Mouse (Mus musculus) neural tube, embryonic 13.5 days (tissue): ENCODE measurements around the gene Gas6. TPM values are rescaled to one million over a fixed set of nuclear protein-coding genes. Genes with fewer than 3 reads are reported as not detected.

Source experiments
- ATAC-seq: fragments of 200-750 bp; cut with Nextera tagmentation; 2 replicates; pipeline ENCODE4 v1.8.0; 2017; ENCODE audit warnings: low read depth, mild to moderate bottlenecking, moderate TSS enrichment, moderate library complexity
- H3K27ac ChIP-seq: fragments of 300-500 bp; sonication (generic); replicated peaks from 2 replicates; pipeline ENCODE4 v1.5.1; 2015; ENCODE audit warnings: moderate library complexity, mild to moderate bottlenecking, inconsistent platforms
- H3K27me3 ChIP-seq: fragments of 300-500 bp; sonication (generic); 2 replicates; pipeline ENCODE4 v1.6.1; 2015; ENCODE audit warnings: mild to moderate bottlenecking, inconsistent platforms
- H3K36me3 ChIP-seq: fragments of 300-500 bp; sonication (generic); 2 replicates; pipeline ENCODE4 v1.6.1; 2015; ENCODE audit warnings: mild to moderate bottlenecking, inconsistent platforms
- H3K4me1 ChIP-seq: fragments of 300-500 bp; sonication (generic); replicated peaks from 2 replicates; pipeline ENCODE4 v1.6.1; 2015; ENCODE audit warnings: inconsistent platforms
- H3K4me2 ChIP-seq: fragments of 300-500 bp; sonication (generic); 2 replicates; pipeline ENCODE4 v1.6.1; 2015; ENCODE audit warnings: inconsistent platforms, mild to moderate bottlenecking, moderate library complexity
- H3K4me3 ChIP-seq: fragments of 300-500 bp; sonication (generic); 2 replicates; pipeline ENCODE4 v1.5.1; 2015; ENCODE audit warnings: mild to moderate bottlenecking, inconsistent platforms
- H3K9ac ChIP-seq: fragments of 300-500 bp; sonication (generic); 2 replicates; pipeline ENCODE4 v1.6.1; 2015; ENCODE audit warnings: moderate library complexity, mild to moderate bottlenecking, inconsistent platforms
- H3K9me3 ChIP-seq: fragments of 300-500 bp; sonication (generic); 2 replicates; pipeline ENCODE4 v1.6.1; 2016; ENCODE audit warnings: inconsistent platforms
- WGBS: fragments of 180-500 bp; shearing (Covaris S2); methylation state at CpG from one replicate; pipeline ENCODE4 v1.1.7; 2015; 5-methylcytosine and 5-hydroxymethylcytosine counted together
- polyA plus RNA-seq: library from polyadenylated mRNA; unstranded; fragments of >200 nt; fragmentation: Nextera tagmentation; extraction: Ambion mirVana; gene quantifications from 2 replicates; pipeline ENCODE4 v1.2.1, GENCODE M21; 2015

Gene Gas6
- polyA plus RNA-seq, 1 experiment from 2014 or later, result 28.8 TPM

DNA sequence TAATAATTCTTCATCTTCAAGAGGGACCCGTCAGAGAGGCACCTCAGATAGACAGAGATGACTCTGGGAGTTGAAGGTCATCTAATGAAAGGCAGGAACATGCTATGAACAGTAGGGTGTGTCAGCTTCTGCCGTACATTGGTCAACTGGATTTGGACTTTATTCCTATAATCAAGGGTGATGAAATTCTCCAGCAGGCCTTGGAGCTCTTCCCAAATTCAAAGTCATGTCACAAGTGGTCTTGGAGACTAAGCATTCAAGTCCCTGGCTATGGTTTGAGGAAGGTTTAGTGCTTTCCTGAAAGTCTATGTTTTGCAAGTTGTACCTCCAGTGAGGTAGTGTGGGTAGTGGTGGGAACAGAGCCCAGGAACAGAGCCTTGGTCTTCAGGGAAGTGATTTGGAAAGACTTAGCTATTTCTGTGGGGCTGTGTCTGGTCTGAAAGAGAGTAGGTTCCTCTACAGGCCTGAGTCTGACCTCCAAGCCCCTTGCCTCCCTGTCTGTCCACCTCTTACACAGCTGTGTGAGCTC is 75.1 kb downstream of the Gas6 start:
- Histone ChIP-seq H3K36me3 (no peaks in the 10 kb centered on the region), H3K27ac (no peak overlapping the region), H3K27me3 (no peaks in the 10 kb centered on the region), H3K4me2 (no peak overlapping the region), H3K9me3 (no peaks in the 10 kb centered on the region), H3K9ac (no peak overlapping the region), H3K4me3 (no peak overlapping the region), H3K4me1 (no peaks in the 10 kb centered on the region)
- 77% methylated on average over 2 of the region's 2 CpGs for WGBS
- ATAC-seq, result no peak

- Histone ChIP-seq H3K9me3 (no peaks in the 10 kb centered on the region), H3K27ac (no peak overlapping the region), H3K36me3 (no peaks in the 10 kb centered on the region), H3K4me2 (no peak overlapping the region), H3K4me1 (no peaks in the 10 kb centered on the region), H3K27me3 (no peaks in the 10 kb centered on the region), H3K9ac (no peak overlapping the region), H3K4me3 (no peak overlapping the region)
- WGBS, result 76% methylated on average over 10 of the region's 10 CpGs
- ATAC-seq, result no peak
Observed at GRCm38 (mm10) chr8:13415879-13416278, 78.4 kb downstream of the Gas6 start.

Other genes with a start within 250 kb of the Gas6 start
- gene Adprhl1, start 240.3 kb downstream of the Gas6 start, polyA plus RNA-seq, result 0.65 and 2.4 TPM in 2 replicates
- 33.5 and 34.3 TPM in 2 replicates for gene Dcun1d2, start 206.4 kb downstream of the Gas6 start, polyA plus RNA-seq
- 45.9 and 49.2 TPM in 2 replicates for gene Tmco3, start 206.3 kb downstream of the Gas6 start, polyA plus RNA-seq
- gene Tfdp1, start 155.7 kb downstream of the Gas6 start, polyA plus RNA-seq, result 104 and 111 TPM in 2 replicates
- gene Atp4b, start 97.7 kb downstream of the Gas6 start, polyA plus RNA-seq, result not detected in 2 replicates
- gene Grk1, start 89.4 kb downstream of the Gas6 start, polyA plus RNA-seq, result not detected in 2 replicates
- gene Tmem255b, start 59.3 kb downstream of the Gas6 start, polyA plus RNA-seq, result 0.25 and 0.68 TPM in 2 replicates
- not detected in 2 replicates for gene 1700029H14Rik, start 68.0 kb upstream of the Gas6 start, polyA plus RNA-seq
- gene Rasa3, start 183.1 kb upstream of the Gas6 start, polyA plus RNA-seq, result 28.3 and 30.7 TPM in 2 replicates
- 1.3 and 1.8 TPM in 2 replicates for gene Cfap97d2, start 211.4 kb upstream of the Gas6 start, polyA plus RNA-seq